Mouse (Mus musculus): Measurements from ENCODE around the gene Rad51b.

DNA sequence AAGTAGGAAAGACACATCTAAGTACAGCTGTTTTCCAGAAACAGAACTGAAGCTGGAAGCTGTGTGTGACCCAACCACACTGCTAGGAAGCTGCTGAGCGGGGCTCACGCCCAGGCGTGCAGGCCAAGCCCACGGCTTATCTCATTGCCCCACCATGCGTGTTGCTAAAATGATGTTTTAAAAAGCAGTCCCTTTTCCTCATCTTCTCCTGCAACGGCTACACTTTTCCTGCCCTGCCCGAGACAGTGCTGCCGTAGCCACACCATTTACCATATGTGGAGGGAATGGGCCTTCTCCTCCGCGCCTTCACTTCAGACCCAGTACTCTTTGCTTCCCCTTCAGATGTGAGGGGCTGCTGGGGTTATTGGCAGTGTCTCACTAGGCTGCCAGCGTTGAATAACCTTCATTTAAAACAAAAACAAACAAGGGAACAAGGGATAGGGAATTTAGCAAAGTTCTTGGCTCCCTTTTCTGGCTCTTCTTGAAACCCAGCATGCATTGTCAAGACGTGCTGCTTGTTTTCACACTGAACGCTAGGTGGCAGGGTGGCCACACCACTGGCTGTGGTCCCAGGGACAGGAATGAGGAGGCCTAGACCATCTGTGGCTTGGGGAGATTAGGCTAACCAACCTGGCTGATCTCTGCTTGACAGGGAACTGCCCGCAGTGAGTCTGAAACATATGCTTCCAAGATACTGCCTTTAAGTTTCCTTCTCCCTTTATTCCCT is 315.4 kb downstream of the Rad51b start:
- TF ChIP-seq CTCF (conservative IDR thresholded peaks at IDR 0.05 in 1 of 2, IDR thresholded peaks at IDR 0.05 in 1 of 2; ENCODE audit: low read depth in 2 of 2, low read length in 2 of 2), result peak; percentile 75 to 96
- TF ChIP-seq USF1 (IDR thresholded peaks at IDR 0.05; ENCODE audit: low read depth, low read length), result no peak
- peak; percentile 99 for TF ChIP-seq SMC3 (IDR thresholded peaks at IDR 0.05; ENCODE audit: low read depth, low read length)
- no peak for TF ChIP-seq MXI1 (IDR thresholded peaks at IDR 0.05; ENCODE audit: low read depth, low read length)
- no peak for TF ChIP-seq CHD1 (IDR thresholded peaks at IDR 0.05; ENCODE audit: low read depth, low read length)
- TF ChIP-seq UBTF (IDR thresholded peaks at IDR 0.05; ENCODE audit: low read depth, low read length), result no peak
- 0 out of 2 replicates have a peak, but pooled peaks have one; percentile 25 for TF ChIP-seq POLR2A (IDR thresholded peaks at IDR 0.05; ENCODE audit: low read depth, low read length)
- no peak for TF ChIP-seq KAT2A (IDR thresholded peaks at IDR 0.05; ENCODE audit: insufficient replicate concordance, low read length)
- TF ChIP-seq HCFC1 (IDR thresholded peaks at IDR 0.05; ENCODE audit: low read depth, low read length), result no peak; the same call in 1 of the 2 replicates
- TF ChIP-seq MEF2A (IDR thresholded peaks at IDR 0.05; ENCODE audit: borderline replicate concordance, low read depth, low read length), result peak; percentile 38; the same call in 1 of the 2 replicates
- TF ChIP-seq TBP (conservative IDR thresholded peaks at IDR 0.05; ENCODE audit: low read depth, low read length), result no peak
- no peak for TF ChIP-seq ZKSCAN1 (IDR thresholded peaks at IDR 0.05; ENCODE audit: borderline replicate concordance, low read depth, low read length)
